Mouse (Mus musculus) stomach, embryonic 16.5 days (tissue): ENCODE results near the gene Rxra. TPM values are rescaled to one million over a fixed set of nuclear protein-coding genes. Genes with fewer than 3 reads are reported as not detected.

Experiments
- ATAC-seq: fragments of 200-750 bp; cut with Nextera tagmentation; 2 replicates; pipeline ENCODE4 v1.8.0; 2017; ENCODE audit warnings: moderate number of reproducible peaks, moderate TSS enrichment; ENCODE audit not compliant: insufficient read depth, low FRiP score
- H3K27ac ChIP-seq: fragments of 300-500 bp; sonication (generic); 2 replicates; pipeline ENCODE4 v1.5.1; 2014; ENCODE audit warnings: low read length
- H3K27me3 ChIP-seq: fragments of 300-500 bp; sonication (generic); 2 replicates; pipeline ENCODE4 v1.6.1; 2014; ENCODE audit warnings: low read length, control low read depth, mixed read lengths; ENCODE audit not compliant: control insufficient read depth, insufficient read depth
- H3K36me3 ChIP-seq: fragments of 300-500 bp; sonication (generic); 2 replicates; pipeline ENCODE4 v1.6.1; 2014; ENCODE audit warnings: low read length; ENCODE audit not compliant: control insufficient read depth, insufficient read depth
- H3K4me1 ChIP-seq: fragments of 300-500 bp; sonication (generic); 2 replicates; pipeline ENCODE4 v1.6.1; 2014; ENCODE audit warnings: low read length, control low read depth, mixed read lengths; ENCODE audit not compliant: control insufficient read depth, insufficient read depth
- H3K4me2 ChIP-seq: fragments of 300-500 bp; sonication (generic); 2 replicates; pipeline ENCODE4 v1.6.1; 2014; ENCODE audit warnings: low read depth, low read length, mixed read lengths
- H3K4me3 ChIP-seq: fragments of 300-500 bp; sonication (generic); replicated peaks from 2 replicates; pipeline ENCODE4 v1.5.1; 2014; ENCODE audit warnings: mild to moderate bottlenecking, low read length
- H3K9ac ChIP-seq: fragments of 300-500 bp; sonication (generic); 2 replicates; pipeline ENCODE4 v1.6.1; 2014; ENCODE audit warnings: low read length
- H3K9me3 ChIP-seq: fragments of 300-500 bp; sonication (generic); replicated peaks from 2 replicates; pipeline ENCODE4 v1.6.1; 2016; ENCODE audit warnings: low read length, control low read depth; ENCODE audit not compliant: control insufficient read depth
- WGBS: fragments of 180-500 bp; shearing (Covaris S2); extraction: QIAGEN DNeasy Blood & Tissue Kit; methylation state at CpG from one replicate; pipeline ENCODE4 v1.1.7; 2014; 5-methylcytosine and 5-hydroxymethylcytosine counted together
- polyA plus RNA-seq: library from polyadenylated mRNA; unstranded; fragments of >200 nt; fragmentation: Nextera tagmentation; extraction: Ambion mirVana; gene quantifications from 2 replicates; pipeline ENCODE4 v1.2.1, GENCODE M21; 2015

The Rxra gene
- polyA plus RNA-seq, 1 experiment from 2014 or later, result 11.9 TPM

DNA sequence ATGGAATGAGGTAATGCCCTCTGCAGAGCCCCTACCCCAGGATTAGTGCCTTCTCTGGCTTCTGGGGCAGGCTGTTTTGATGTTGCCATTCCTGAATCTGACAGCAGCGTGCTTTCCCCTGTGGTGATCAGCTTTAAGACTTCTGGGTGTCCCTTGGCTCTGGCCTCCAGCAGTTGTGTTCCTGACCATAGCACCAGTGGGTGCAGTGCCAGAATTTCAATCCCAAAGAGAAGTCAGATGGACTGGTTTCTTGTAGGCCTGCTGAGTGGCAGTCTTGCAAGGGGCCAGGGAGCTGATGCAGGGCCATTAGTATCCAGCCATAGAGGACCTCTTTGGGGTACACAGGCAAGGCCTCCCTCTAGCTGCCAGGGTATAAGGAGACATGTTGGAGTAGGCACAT is 10.8 kb downstream of the Rxra start:
- H3K27ac ChIP-seq, result no peak overlapping the region
- H3K27me3 ChIP-seq, result no peaks in the 10 kb centered on the region
- no peak overlapping the region for H3K4me3 ChIP-seq
- no peak for ATAC-seq
- no peak overlapping the region for H3K4me2 ChIP-seq
- H3K9me3 ChIP-seq, result no peaks in the 10 kb centered on the region
- H3K36me3 ChIP-seq, result no peaks in the 10 kb centered on the region
- peak overlapping the region; percentile 14; the same call in 1 of the 2 replicates for H3K9ac ChIP-seq
- WGBS, result 28% methylated on average over 1 of the region's 1 CpGs
- peaks cover 72% of the 10 kb centered on the region for H3K4me1 ChIP-seq

DNA sequence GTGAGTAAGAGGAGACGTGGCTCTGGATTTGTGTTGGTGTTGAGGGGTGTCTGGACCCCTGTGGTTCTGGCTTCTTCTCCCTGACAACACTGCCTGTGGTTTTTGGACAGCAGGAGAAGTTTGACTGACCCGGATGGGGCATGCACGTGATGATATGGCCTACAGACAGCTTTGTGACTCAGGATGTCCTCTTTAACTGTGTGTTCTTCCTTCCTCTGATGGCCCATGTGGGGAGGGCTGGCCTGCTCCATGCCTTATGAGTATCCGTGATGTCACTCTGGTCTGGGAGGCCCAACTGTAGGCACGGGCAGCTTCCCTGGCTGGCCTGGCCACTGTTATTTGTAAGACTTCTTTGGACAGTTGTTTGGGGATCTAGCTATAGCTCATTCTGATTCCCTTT is 11.7 kb downstream of the Rxra start:
- no peak for ATAC-seq
- Histone ChIP-seq H3K27ac (no peak overlapping the region), H3K4me2 (no peak overlapping the region), H3K36me3 (no peaks in the 10 kb centered on the region), H3K4me3 (no peak overlapping the region), H3K9ac (no peak overlapping the region), H3K4me1 (peaks cover 71% of the 10 kb centered on the region), H3K27me3 (no peaks in the 10 kb centered on the region), H3K9me3 (no peaks in the 10 kb centered on the region)
- WGBS, result 78% methylated on average over 5 of the region's 5 CpGs

DNA sequence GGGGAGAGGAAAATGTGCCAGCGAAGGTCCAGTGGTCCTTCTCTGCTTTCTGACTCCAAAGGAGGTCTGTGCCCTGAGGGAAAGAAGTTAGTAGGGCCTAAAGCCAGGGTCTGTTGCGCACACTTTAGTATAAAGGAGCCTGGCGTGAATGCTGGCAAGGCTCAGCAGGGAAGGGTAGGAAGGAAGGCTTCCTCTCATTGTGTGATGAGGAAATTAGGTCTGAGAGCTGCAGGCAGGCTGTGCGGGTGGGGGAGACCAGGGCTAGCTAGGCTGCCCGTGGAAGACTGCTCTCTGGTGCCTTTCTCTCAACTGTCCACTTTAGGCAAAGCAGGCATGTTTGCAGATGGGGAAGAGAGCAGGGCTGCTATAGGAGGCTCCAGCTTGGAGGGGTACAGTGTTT is 14.5 kb downstream of the Rxra start:
- H3K36me3 ChIP-seq, result no peaks in the 10 kb centered on the region
- peaks cover 66% of the 10 kb centered on the region for H3K4me1 ChIP-seq
- no peaks in the 10 kb centered on the region for H3K9me3 ChIP-seq
- peak overlapping the region; percentile 23; the same call in 1 of the 2 replicates for H3K9ac ChIP-seq
- 0 out of 2 replicates have a peak, but pooled peaks have one; percentile 8 for ATAC-seq
- 54% methylated on average over 5 of the region's 5 CpGs for WGBS
- H3K27me3 ChIP-seq, result no peaks in the 10 kb centered on the region
- H3K4me2 ChIP-seq, result no peak overlapping the region
- peak overlapping the region; percentile 88 for H3K27ac ChIP-seq
- no peak overlapping the region for H3K4me3 ChIP-seq

DNA sequence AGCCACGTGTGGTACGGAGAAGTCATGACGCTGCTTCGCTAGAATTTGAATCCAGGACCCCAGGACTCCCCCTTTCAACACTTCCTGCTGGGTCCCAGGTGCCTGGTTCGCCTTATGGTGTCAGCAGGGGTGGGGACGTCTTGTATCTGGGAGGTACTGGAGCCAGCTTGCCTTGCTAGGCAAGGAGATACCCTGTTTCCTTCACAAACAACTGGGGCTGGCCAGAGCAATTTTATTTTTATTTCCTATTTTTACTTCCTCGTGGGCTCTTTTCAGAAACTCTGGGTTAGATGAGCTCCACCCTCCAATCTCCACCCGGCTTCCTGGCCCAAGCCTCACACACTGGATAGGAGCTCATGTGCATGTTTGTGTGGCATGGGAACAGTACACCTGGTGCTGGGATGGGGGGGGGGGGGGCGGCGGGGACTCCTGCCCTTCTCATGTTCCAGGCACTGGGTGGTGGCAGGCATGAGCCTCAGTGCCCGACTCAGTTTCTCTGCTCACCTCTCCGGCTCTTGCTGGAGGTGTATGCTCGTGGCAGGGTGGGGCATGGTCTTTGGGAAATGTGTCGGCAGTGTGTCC is 15.0 kb downstream of the Rxra start:
- H3K27ac ChIP-seq, result peak overlapping the region; percentile 88
- no peak overlapping the region for H3K4me2 ChIP-seq
- peak overlapping the region; percentile 23; the same call in 1 of the 2 replicates for H3K9ac ChIP-seq
- no peaks in the 10 kb centered on the region for H3K36me3 ChIP-seq
- no peaks in the 10 kb centered on the region for H3K9me3 ChIP-seq
- ATAC-seq, result no peak
- H3K4me1 ChIP-seq, result peaks cover 63% of the 10 kb centered on the region
- H3K27me3 ChIP-seq, result no peaks in the 10 kb centered on the region
- H3K4me3 ChIP-seq, result no peak overlapping the region
- WGBS, result 53% methylated on average over 14 of the region's 14 CpGs

DNA sequence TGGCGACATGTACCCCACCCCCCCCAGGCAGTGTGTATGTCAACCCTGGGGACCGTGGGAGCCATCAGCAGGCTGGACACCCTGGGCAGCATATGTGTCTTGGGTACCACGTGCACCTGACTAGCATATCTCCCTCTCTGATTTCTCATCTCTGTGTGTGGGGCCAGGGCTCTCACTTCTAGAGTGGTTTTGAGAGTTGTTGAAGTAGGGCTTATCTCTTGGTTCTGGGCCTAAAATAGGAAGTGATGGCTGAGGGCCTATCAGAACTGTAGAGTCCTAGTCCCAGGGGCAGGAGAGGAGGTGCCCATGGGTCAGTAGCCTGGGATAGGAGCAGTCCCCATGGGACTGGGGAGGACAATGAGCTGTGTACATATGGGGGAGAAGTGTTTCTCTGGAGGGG is 16.4 kb downstream of the Rxra start:
- no peak for ATAC-seq
- H3K4me1 ChIP-seq, result peaks cover 59% of the 10 kb centered on the region
- H3K4me2 ChIP-seq, result no peak overlapping the region
- H3K4me3 ChIP-seq, result no peak overlapping the region
- no peaks in the 10 kb centered on the region for H3K27me3 ChIP-seq
- no peaks in the 10 kb centered on the region for H3K36me3 ChIP-seq
- no peaks in the 10 kb centered on the region for H3K9me3 ChIP-seq
- H3K9ac ChIP-seq, result 0 out of 2 replicates have a peak overlapping the region, but pooled peaks have one; percentile 49
- H3K27ac ChIP-seq, result peak overlapping the region; percentile 88
- 67% methylated on average over 3 of the region's 3 CpGs for WGBS

DNA sequence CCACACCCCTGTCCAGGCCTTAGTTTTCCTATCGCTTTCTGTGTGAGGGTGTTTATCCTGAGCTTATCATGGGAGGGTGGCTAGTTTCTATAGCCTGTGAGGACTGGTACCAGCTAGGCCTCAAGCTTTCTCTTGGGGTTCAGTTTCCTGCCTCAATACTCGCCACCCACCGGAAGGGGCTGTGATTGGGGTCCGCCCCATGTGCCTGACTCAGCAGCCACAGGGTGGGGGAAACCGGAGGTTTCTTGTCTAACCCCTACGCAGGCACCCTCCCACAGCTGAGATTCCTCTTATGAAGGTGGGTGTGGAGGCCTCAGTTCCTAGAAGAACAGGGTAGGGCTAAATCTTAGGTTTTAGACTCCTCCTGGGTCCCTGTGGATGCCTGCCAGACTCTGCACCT is 17.4 kb downstream of the Rxra start:
- H3K27ac ChIP-seq, result peak overlapping the region; percentile 88
- H3K4me2 ChIP-seq, result no peak overlapping the region
- H3K9ac ChIP-seq, result peak overlapping the region; percentile 49; the same call in 1 of the 2 replicates
- H3K4me1 ChIP-seq, result peaks cover 63% of the 10 kb centered on the region
- H3K4me3 ChIP-seq, result no peak overlapping the region
- peak; percentile 67 for ATAC-seq
- no peaks in the 10 kb centered on the region for H3K9me3 ChIP-seq
- WGBS, result 61% methylated on average over 6 of the region's 6 CpGs
- no peaks in the 10 kb centered on the region for H3K36me3 ChIP-seq
- no peaks in the 10 kb centered on the region for H3K27me3 ChIP-seq

DNA sequence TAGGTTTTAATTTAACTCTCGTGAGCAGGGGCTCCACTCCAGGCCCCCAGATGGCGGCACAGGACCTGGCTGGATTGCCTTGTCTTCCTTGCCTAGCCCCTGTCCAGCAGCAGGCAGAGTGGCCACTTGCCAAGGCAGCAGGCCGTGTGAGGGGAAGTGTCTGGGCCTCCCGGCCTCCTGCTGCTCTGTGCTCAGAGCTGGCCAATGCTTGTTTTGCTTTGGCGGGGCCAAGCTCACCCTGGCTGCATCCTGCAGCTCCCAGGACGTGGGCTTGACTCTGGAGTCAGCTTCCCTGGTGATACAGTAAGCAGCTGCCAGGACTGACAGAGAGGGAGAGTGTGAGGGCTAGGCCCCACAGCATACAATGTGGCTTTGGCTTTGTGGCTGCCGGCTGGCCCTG is 23.3 kb downstream of the Rxra start:
- WGBS, result 10% methylated on average over 7 of the region's 7 CpGs
- H3K4me1 ChIP-seq, result peaks cover 71% of the 10 kb centered on the region

DNA sequence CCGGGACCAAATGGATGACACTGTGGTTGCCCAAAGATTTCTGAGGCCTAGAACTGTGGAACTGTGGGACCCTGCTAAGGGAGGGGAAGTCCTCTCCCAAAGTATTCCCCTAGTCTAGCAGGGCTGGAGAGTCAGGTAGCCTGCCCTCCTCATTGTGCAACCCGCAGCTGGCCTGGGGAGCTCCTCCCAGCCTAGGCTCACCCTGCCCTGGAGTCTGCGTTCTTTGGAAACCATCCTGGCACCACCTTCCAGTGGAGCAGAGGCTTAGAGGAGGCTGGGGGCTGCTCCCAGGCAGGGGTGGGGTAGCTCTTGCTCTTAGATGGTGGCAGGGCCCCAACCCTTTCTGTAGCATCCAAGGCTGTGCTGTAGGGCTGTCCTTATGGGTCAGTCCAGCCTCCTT is 26.0 kb downstream of the Rxra start:
- H3K27me3 ChIP-seq, result no peaks in the 10 kb centered on the region
- 41% methylated on average over 3 of the region's 3 CpGs for WGBS
- no peaks in the 10 kb centered on the region for H3K9me3 ChIP-seq
- no peak overlapping the region for H3K4me2 ChIP-seq
- H3K9ac ChIP-seq, result peak overlapping the region; percentile 48
- peak overlapping the region; percentile 88 for H3K27ac ChIP-seq
- no peaks in the 10 kb centered on the region for H3K36me3 ChIP-seq
- H3K4me3 ChIP-seq, result no peak overlapping the region
- H3K4me1 ChIP-seq, result peaks cover 76% of the 10 kb centered on the region
- ATAC-seq, result no peak

More for the DNA sequence above, 23.3 kb downstream of the Rxra start:
- H3K4me2 ChIP-seq, result peak overlapping the region; percentile 23
- peak; percentile 78 for ATAC-seq
- peak overlapping the region; percentile 59 for H3K9ac ChIP-seq
- H3K36me3 ChIP-seq, result no peaks in the 10 kb centered on the region
- H3K27ac ChIP-seq, result peak overlapping the region; percentile 84
- no peaks in the 10 kb centered on the region for H3K9me3 ChIP-seq
- H3K4me3 ChIP-seq, result no peak overlapping the region
- no peaks in the 10 kb centered on the region for H3K27me3 ChIP-seq

DNA sequence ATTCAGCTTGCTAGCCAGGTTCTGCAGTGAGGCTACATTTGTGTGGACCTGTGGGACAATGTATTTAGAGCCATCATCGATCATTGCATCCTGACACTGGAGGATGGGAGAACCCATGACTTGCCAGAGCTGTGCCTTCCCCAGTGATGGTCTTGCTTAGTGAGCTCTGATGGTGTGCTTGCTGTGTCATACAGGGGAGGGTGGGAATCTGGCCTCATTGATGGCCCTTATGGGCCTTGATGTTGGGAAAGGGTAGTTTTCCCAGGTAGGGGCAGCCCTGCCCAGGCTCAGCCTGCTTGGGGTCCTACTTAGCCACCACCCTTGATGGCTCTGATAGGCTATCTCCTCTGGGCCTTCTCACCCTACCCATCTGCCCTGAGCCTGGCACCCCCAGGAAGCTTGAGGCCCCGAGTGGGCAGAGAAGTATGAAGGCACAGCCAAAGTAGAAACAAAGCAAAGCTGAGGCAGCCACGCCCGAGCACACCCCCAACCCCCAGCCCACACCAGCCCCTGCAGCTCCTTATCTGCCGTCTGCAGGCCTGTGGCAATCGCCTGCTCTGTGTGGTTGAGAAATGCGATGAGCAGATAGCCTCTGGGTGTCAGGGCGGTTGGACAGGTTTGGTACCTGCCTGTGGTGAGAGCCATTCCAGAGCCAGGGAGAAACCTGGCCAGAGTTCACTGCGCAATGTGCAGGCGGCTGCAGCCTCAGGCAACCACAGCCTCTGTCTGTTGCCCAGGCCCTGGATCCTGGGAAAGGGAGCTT is 26.8 kb downstream of the Rxra start:
- H3K27ac ChIP-seq, result peak overlapping the region; percentile 88
- H3K36me3 ChIP-seq, result no peaks in the 10 kb centered on the region
- H3K4me1 ChIP-seq, result peaks cover 68% of the 10 kb centered on the region
- 60% methylated on average over 10 of the region's 10 CpGs for WGBS
- H3K4me2 ChIP-seq, result 0 out of 2 replicates have a peak overlapping the region, but pooled peaks have one; percentile 17
- peak overlapping the region; percentile 51 for H3K9ac ChIP-seq
- no peaks in the 10 kb centered on the region for H3K27me3 ChIP-seq
- no peaks in the 10 kb centered on the region for H3K9me3 ChIP-seq
- ATAC-seq, result peak; percentile 63
- no peak overlapping the region for H3K4me3 ChIP-seq
